Mouse (Mus musculus) heart, postnatal 14 days (tissue): ENCODE measurements around the gene Olfr1339. TPM values are rescaled to one million over a fixed set of nuclear protein-coding genes. Genes with fewer than 3 reads are reported as not detected.

Experiments
- DNase-seq, 2 experiments: peaks; one replicate each; pipeline ENCODE4 v3.0.0; 2021 to 2022
- intact Hi-C: fragments of 180-260 bp; cut with DNase I; formaldehyde crosslinking; loops from one replicate; pipeline ENCODE4 v1.15.1; 2025
- long read RNA-seq, 2 experiments: library from polyadenylated mRNA; stranded (forward); transcript quantifications; one replicate each; pipeline ENCODE4 v2.0.0; 2021
- total RNA-seq, 2 experiments: library from RNA; stranded (reverse); gene quantifications; 2 replicates each; pipeline ENCODE4 v1.2.3; 2021

Olfr1339 gene
- total RNA-seq, result not detected
- long read RNA-seq, experiment 1, result 0 reads
- long read RNA-seq, experiment 2, result 0 reads

- DNase-seq, result no peak
- intact Hi-C loops, result no loop called here
Observed at GRCm38 (mm10) chr4:118731875-118732274, at the start of gene Olfr1339. Gene Olfr1339, plus strand, starts transcription at chr4:118732175.

GRCm38 (mm10) chr4:118687086-118687485 is 44.9 kb upstream of the Olfr1339 start:
- DNase-seq, result no peak
- intact Hi-C loops, result no loop called here

GRCm38 (mm10) chr4:118692412-118692973 is 39.5 kb upstream of the Olfr1339 start, which contains the start of gene Olfr1342:
Gene Olfr1342, minus strand, starts transcription at chr4:118692756.
- intact Hi-C loops, result no loop called here
- no peak for DNase-seq

- intact Hi-C loops, result no loop called here
- no peak for DNase-seq
Observed at GRCm38 (mm10) chr4:118693812-118694211, 38.2 kb upstream of the Olfr1339 start.

GRCm38 (mm10) chr4:118703223-118703622 is 28.8 kb upstream of the Olfr1339 start, which contains the start of gene Olfr1341:
Gene Olfr1341, plus strand, starts transcription at chr4:118703523.
- no peak for DNase-seq
- intact Hi-C loops, result no loop called here

- intact Hi-C loops, result no loop called here
Observed at GRCm38 (mm10) chr4:118708086-118708485, 23.9 kb upstream of the Olfr1339 start.

GRCm38 (mm10) chr4:118711656-118712055 is 20.3 kb upstream of the Olfr1339 start:
- intact Hi-C loops, result no loop called here
- DNase-seq, result no peak

More at GRCm38 (mm10) chr4:118708086-118708485, 23.9 kb upstream of the Olfr1339 start:
- no peak for DNase-seq

- no peak for DNase-seq
- intact Hi-C loops, result no loop called here
Observed at GRCm38 (mm10) chr4:118719838-118720237, 12.1 kb upstream of the Olfr1339 start, which contains the start of gene Olfr1340. Gene Olfr1340, plus strand, starts transcription at chr4:118720138.

GRCm38 (mm10) chr4:118721742-118722483 is 10.1 kb upstream of the Olfr1339 start:
- peak; percentile 11 to 43 for DNase-seq
- intact Hi-C loops, result no loop called here

GRCm38 (mm10) chr4:118739574-118739973 is 7.6 kb downstream of the Olfr1339 start:
- DNase-seq, result no peak
- intact Hi-C loops, result no loop called here

GRCm38 (mm10) chr4:118740988-118741698 is 9.2 kb downstream of the Olfr1339 start:
- intact Hi-C loops, result no loop called here

GRCm38 (mm10) chr4:118741881-118742280 is 9.9 kb downstream of the Olfr1339 start:
- intact Hi-C loops, result no loop called here
- DNase-seq, result no peak

More at GRCm38 (mm10) chr4:118740988-118741698, 9.2 kb downstream of the Olfr1339 start:
- DNase-seq, result no peak

GRCm38 (mm10) chr4:118758637-118759036 is 26.7 kb downstream of the Olfr1339 start, which contains the start of gene Olfr1338:
Gene Olfr1338, minus strand, starts transcription at chr4:118758737.
- intact Hi-C loops, result no loop called here
- no peak for DNase-seq

- intact Hi-C loops, result no loop called here
Observed at GRCm38 (mm10) chr4:118782486-118782885, 50.5 kb downstream of the Olfr1339 start, which contains the start of gene Olfr1337. Gene Olfr1337, minus strand, starts transcription at chr4:118782586.

More at GRCm38 (mm10) chr4:118782486-118782885, 50.5 kb downstream of the Olfr1339 start, which contains the start of gene Olfr1337:
- no peak for DNase-seq

Other genes starting within 250 kb of the Olfr1339 start
- 100 to 1,000 TPM; 101 to 106 TPM for gene Tie1, start 242.1 kb upstream of the Olfr1339 start, total RNA-seq
- not detected for gene 2610528J11Rik, start 205.2 kb upstream of the Olfr1339 start, total RNA-seq
- gene Tmem125, start 188.1 kb upstream of the Olfr1339 start, total RNA-seq, result under 1 TPM; 0.22 to 0.26 TPM
- gene Cfap57, start 111.4 kb upstream of the Olfr1339 start, total RNA-seq, result under 1 TPM; 0.07 to 0.12 TPM
- 10 to 100 TPM; 31.4 to 35.2 TPM for gene Ebna1bp2, start 111.4 kb upstream of the Olfr1339 start, total RNA-seq
- gene Olfr62, start 73.2 kb upstream of the Olfr1339 start, total RNA-seq, result not detected
- gene Olfr1342, start 39.4 kb upstream of the Olfr1339 start, total RNA-seq, result not detected
- gene Olfr1341, start 28.7 kb upstream of the Olfr1339 start, total RNA-seq, result not detected
- not detected for gene Olfr1340, start 12.0 kb upstream of the Olfr1339 start, total RNA-seq
- gene Olfr1338, start 26.6 kb downstream of the Olfr1339 start, total RNA-seq, result not detected
- gene Olfr1337, start 50.4 kb downstream of the Olfr1339 start, total RNA-seq, result not detected
- gene Olfr1335, start 77.8 kb downstream of the Olfr1339 start, total RNA-seq, result not detected
- gene Olfr1333, start 104.1 kb downstream of the Olfr1339 start, total RNA-seq, result not detected
- not detected for gene Olfr1331, start 132.5 kb downstream of the Olfr1339 start, total RNA-seq
- not detected for gene Olfr1330, start 156.4 kb downstream of the Olfr1339 start, total RNA-seq
- gene Olfr1329, start 185.3 kb downstream of the Olfr1339 start, total RNA-seq, result not detected
- gene Olfr1328, start 206.4 kb downstream of the Olfr1339 start, total RNA-seq, result not detected
- under 1 TPM; 0.24 to 0.57 TPM for gene Lao1, start 229.4 kb downstream of the Olfr1339 start, total RNA-seq